In genomic region chr13:56135231-56136052, GRCm38 (mm10) we compare ENCODE assay signal across 8 mouse cellular contexts. TPM values are rescaled to one million over a fixed set of nuclear protein-coding genes. Genes with fewer than 3 reads are reported as not detected.
A peak's percentile ranks its signal among the peaks of the same experiment; 100 is the strongest.
DNase-seq lines count a peak whose midpoint lies in the region; ATAC-seq lines count a peak whose summit lies in the region.

No protein-coding gene starts in this region.

- peak; percentile 84 to 86 for DNase-seq in gastrocnemius, adult 8-10 months (ENCODE audit: low spot score in 2 of 2)
- DNase-seq in induced T-regulatory cell, adult 2 months (ENCODE audit: low read depth): peak; percentile 85
- peak; percentile 51 to 82 for DNase-seq in left cerebral cortex, adult 9 months (ENCODE audit: low spot score in 2 of 2)
- peak; percentile 89 for DNase-seq in right cerebral cortex, adult 2 months (ENCODE audit: low spot score in 2 of 2)
- DNase-seq in urinary bladder, postnatal 10 days (ENCODE audit: low spot score): peak; percentile 72

- no peaks in the 10 kb centered on the region for H3K9me3 ChIP-seq in megakaryocyte, embryonic 14.5 days

- H3K4me1 ChIP-seq in megakaryocyte, embryonic 14.5 days: peaks cover 48% of the 10 kb centered on the region

- peak overlapping the region; percentile 97 for H3K4me3 ChIP-seq in megakaryocyte, embryonic 14.5 days (replicated peaks)

- no peaks in the 10 kb centered on the region for H3K27me3 ChIP-seq in megakaryocyte, embryonic 14.5 days (replicated peaks)

- ATAC-seq in activated CD4-positive, CD25-positive, alpha-beta regulatory T cell, adult 4 months: peak; percentile 63
- peak; percentile 59 for ATAC-seq in common myeloid progenitor, adult 5-6 weeks (replicated peaks; ENCODE audit: low read depth, poor library complexity, severe bottlenecking)

- H3K36me3 ChIP-seq in megakaryocyte, embryonic 14.5 days (replicated peaks; ENCODE audit: low read length): peaks cover 13% of the 10 kb centered on the region

RNA-seq across cellular contexts. Expression of gene H2afy, which starts 0.7 kb away (rescaled TPM):
- 100 to 1,000 TPM; 121 to 136 TPM for polyA plus RNA-seq in activated CD4-positive, CD25-positive, alpha-beta regulatory T cell, adult 4 months (2017; shearing (Covaris generic))
- total RNA-seq in common myeloid progenitor, adult 5-6 weeks (2017): 1,680 and 1,841 TPM in 2 replicates
- total RNA-seq in gastrocnemius, adult 8-10 months (2022): 10 to 100 TPM; 56.9 to 69.8 (median 60.2) TPM
- 149 and 331 TPM in 2 replicates for polyA plus RNA-seq in megakaryocyte, embryonic 14.5 days (2012; ENCODE audit: insufficient read depth, low replicate concordance)

RNA-seq across cellular contexts. Expression of gene Tifab, which starts 43.2 kb away (rescaled TPM):
- under 1 TPM in 1 of 2 experiments, not detected in 1; 0.28 TPM for polyA plus RNA-seq in activated CD4-positive, CD25-positive, alpha-beta regulatory T cell, adult 4 months (2017; shearing (Covaris generic))
- total RNA-seq in common myeloid progenitor, adult 5-6 weeks (2017): 27.1 and 36.6 TPM in 2 replicates
- under 1 TPM in 2 of 4 experiments, not detected in 2; 0.15 to 0.22 TPM for total RNA-seq in gastrocnemius, adult 8-10 months (2022)
- 3.1 and 6.6 TPM in 2 replicates for polyA plus RNA-seq in megakaryocyte, embryonic 14.5 days (2012; ENCODE audit: insufficient read depth, low replicate concordance)

Comparison
In these comparisons a context has a peak if more than half of its experiments do, and no peak if none do; other contexts are left out.
1. Peak in every context shown above with its lines: DNase-seq, ATAC-seq and H3K4me3 ChIP-seq.
2. RNA of gene H2afy, which starts 0.7 kb away (total RNA-seq): 1,680 to 1,841 TPM in common myeloid progenitor, adult 5-6 weeks; 56.9 to 69.8 TPM in gastrocnemius, adult 8-10 months; every median in the first group is over 10 times any median in the second.
3. RNA of gene Tifab, which starts 43.2 kb away (total RNA-seq): 27.1 to 36.6 TPM in common myeloid progenitor, adult 5-6 weeks; 0.15 to 0.22 TPM in gastrocnemius, adult 8-10 months; every median in the first group is over 10 times any median in the second.